Mouse (Mus musculus): ENCODE data around the gene Zmat1.
"Not testable (repeated sequence)": the region's sequence is repeated elsewhere in the genome, so short reads cannot be mapped to it uniquely, and the experiment has no call there.

The Zmat1 gene

DNA sequence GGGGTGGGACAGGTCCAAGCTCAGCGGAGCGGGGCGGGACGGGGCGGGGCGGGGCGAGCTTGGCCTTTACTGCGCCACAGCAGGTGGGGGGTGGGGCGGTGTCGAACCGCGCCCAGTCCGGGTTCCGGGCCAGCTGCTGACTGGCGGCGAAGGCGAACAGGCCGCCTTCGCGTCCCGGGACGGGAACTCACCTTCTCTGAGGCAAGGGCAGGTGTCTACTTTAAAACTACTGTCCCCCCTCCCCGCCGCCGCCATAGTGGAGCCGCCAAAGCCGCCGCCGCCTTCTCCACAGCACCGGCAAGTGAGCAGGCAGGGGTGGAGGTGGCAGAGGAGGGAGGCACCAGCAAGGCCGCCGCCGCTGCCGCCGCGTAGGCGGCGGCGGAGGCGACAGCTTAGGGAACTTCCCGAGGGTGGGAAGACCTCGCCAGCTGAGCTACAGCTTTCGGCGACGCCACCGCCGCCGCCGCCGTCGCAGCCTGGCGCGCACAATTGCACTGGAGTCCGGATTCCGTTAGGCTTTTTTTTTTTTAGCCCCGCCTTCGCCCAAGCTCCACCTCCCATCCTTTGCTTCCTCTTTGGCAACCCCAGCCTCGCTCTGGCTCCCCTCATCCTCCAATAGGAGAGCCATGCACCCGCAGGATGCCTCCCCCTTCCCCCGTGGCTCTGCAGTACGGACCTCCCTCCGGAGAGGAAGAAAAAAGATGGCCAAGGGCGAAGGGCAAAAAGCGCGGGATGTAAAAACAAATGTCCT is at the start of gene Zmat1:
Gene Zmat1 (minus strand): TSS at position 490 of the 751 bp plus-strand sequence.
- DNase-seq = peak; percentile 75 to 77

DNA sequence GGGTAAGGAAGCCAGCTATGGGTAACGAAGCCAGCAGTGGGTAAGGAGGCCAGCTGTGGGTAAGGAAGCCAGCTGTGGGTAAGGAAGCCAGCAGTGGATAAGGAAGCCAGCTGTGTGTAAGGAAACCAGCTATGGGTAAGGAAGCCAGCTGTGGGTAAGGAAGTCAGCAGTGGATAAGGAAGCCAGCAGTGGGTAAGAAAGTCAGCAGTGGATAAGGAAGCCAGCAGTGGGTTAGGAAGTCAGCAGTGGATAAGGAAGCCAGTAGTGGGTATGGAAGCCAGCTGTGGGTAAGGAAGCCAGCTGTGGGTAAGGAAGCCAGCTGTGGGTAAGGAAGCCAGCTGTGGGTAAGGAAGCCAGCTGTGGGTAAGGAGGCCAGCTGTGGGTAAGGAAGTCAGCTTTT is 44.9 kb upstream of the Zmat1 start:
- not testable (repeated sequence) for DNase-seq

- DNase-seq = no peak
Observed at GRCm38 (mm10) chrX:135035962-135036375, 27.0 kb upstream of the Zmat1 start.

DNA sequence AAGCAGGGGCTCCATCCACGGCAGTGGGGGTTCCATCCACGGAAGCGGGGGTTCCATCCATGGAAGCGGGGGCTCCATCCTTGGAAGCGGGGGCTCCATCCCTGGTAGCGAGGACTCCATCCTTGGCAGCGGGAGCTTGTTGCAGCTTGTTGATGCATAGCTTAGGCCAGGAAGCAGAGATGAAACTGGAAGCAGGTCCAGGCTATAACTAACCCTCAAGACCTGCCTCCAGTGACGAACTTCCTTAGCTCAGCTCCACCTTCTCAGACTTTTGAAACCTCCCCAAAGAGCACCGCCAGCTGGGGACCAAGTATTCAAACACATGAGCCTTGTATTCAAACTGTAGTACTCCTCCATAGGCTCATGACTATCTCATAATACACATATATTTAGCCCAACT is 16.1 kb upstream of the Zmat1 start:
- DNase-seq = no peak

DNA sequence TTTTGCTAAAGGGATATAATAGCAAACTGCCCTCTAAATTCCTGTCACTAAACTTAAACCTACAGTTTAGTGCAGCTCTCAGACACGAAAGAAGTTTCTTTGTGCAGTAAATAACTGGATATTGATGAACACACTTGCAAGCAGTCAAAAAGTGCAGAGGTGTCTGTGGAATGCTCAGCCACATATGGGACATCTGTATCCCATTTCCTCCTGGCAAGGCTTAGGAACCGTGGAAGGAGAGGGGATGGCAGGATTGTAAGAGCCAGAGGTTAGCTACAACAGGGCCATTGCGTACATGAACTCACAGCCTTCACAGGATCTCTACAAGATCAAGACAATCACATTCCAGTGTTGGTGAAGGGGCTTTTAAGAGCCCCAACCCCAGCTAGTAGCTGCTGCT is 2.4 kb upstream of the Zmat1 start:
- no peak for DNase-seq

GRCm38 (mm10) chrX:135009471-135009815 is 434 bp upstream of the Zmat1 start:
- no peak for DNase-seq

GRCm38 (mm10) chrX:135008021-135008420 is 988 bp downstream of the Zmat1 start:
- DNase-seq = no peak

DNA sequence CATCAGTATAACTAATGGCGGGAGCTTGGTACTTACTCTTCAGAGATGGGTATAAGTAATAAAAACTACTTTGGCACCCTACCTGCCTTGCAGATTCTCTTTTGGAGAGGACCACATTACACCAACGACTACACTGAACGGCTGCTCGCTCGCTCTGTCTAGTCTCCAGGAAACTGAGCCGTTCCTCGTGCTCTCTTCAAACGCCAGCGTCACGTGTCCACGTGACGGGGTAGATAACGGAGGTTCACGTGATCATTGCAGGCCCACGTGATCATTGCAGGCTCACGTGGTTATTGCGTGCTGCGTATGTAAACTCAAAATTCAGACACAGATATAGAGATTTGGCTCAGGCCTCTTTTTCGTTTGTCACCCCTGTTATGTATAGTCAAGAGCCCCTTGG is 44.5 kb downstream of the Zmat1 start, which contains the start of gene Nxf2:
Gene Nxf2 (minus strand): TSS at position 209 of the 400 bp plus-strand sequence.
- no peak for DNase-seq

- DNase-seq = peak; percentile 48 to 49
Observed at GRCm38 (mm10) chrX:134963305-134964094, 45.5 kb downstream of the Zmat1 start.

DNA sequence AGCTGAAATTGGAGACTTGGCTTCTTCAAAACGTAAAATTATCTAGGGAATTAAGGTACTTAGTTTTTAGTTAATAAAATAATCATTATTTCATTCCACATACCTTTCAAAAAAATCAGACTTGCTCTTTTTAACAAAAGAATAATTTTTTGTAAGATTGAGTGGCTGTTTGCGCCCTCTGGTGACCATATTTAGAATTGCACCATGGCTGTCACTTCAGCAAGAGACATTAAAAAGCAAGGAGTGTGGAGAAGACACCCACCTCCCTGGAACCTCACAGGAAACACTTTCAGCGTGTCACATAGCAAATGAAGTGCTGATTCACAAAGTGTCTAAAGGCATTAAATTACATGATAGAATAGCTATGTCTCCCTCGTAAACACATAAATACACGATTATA is 78.6 kb downstream of the Zmat1 start:
- DNase-seq = peak in 1 of 2 experiments; percentile 18

GRCm38 (mm10) chrX:134929927-134930326 is 79.1 kb downstream of the Zmat1 start:
- no peak for DNase-seq

GRCm38 (mm10) chrX:134925058-134925457 is 84.0 kb downstream of the Zmat1 start:
- DNase-seq = peak in 1 of 2 experiments; percentile 17

DNA sequence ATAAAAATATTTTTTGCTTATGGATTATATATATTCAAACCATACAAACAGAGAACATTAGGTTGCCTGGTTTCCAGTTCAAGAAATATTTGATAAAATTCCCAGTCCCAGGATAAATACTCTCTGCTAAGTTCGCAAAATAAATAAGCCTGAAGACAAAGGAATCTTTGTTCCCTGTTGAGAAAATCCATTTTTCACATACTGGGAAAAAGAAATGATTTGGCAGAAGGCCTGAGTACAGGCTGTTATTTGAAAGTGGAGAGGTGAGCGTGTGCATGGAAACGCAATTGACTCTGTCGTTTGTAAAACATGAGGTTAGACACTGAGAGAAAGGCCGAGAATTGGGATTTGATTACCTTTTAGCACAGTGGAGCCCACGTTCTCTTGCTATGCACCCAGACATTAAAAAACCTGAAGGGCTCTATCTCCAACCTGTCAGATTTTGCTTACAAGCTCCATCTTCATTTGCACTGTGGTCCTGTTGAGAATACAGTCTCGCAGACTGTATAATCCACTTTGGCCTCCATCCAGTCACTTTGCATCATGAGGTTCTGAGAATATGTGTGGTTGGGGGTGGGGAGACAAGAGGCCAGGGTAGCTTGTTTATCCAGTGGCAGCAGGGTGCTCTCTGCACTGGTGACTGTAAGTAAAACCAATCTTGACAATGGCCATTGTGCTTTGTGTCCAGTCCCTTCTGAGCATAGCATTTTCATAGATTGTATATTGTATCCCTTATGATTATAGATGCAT is 85.2 kb downstream of the Zmat1 start:
- no peak for DNase-seq

Data from spleen, adult 18-20 months (tissue).